Mouse (Mus musculus): ENCODE measurements around the gene Sergef.

The Sergef gene

DNA sequence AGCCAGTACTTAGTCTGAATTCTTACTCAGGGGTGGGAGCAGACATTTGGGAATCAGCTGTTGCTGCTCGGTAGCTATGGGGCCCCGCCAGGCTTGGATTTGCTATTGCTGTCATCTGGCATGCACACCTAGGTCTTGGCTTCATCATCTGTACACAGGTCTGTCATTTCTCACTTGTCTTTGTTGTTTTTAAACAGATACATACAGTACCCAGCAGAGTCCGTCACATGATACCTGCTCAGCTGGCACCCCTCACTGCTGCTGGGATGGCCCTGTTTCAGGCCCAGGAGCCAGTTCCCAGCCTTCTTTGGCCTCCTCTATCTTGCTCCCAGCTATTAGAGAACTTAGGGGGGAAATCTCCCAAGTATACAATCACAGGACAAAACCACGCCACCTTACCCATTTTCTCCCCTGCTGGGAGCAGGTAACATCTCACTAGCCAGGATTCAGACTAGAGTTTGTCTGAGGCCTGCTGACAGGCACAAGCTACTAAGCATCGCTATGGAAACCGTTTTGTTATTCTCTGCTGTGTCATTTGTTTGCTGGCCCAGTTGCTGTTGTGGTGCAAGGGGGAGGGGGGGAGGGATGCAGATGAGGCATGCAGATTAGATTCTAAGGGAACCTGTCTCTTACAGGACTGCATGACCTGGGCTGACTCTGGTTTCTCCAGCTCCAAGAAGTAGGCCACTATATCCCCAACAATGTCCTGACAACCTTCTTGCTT is 190.5 kb downstream of the Sergef start:
- no peak for DNase-seq (ENCODE audit: low read depth, low spot score)

GRCm38 (mm10) chr7:46447473-46448165 is 192.0 kb downstream of the Sergef start:
- no peak for DNase-seq (ENCODE audit: low read depth, low spot score)

- no peak for DNase-seq (ENCODE audit: low read depth, low spot score)
These were observed 193.7 kb downstream of the Sergef start for GRCm38 (mm10) chr7:46445896-46446295.

GRCm38 (mm10) chr7:46443163-46443562 is 196.4 kb downstream of the Sergef start:
- DNase-seq (ENCODE audit: low read depth, low spot score) = no peak

- DNase-seq (ENCODE audit: low read depth, low spot score) = no peak
These were observed 201.0 kb downstream of the Sergef start for GRCm38 (mm10) chr7:46438537-46439141.

- DNase-seq (ENCODE audit: low read depth, low spot score) = no peak
These were observed 203.8 kb downstream of the Sergef start for GRCm38 (mm10) chr7:46435833-46436232.

GRCm38 (mm10) chr7:46433874-46434273 is 205.7 kb downstream of the Sergef start:
- no peak for DNase-seq (ENCODE audit: low read depth, low spot score)

DNA sequence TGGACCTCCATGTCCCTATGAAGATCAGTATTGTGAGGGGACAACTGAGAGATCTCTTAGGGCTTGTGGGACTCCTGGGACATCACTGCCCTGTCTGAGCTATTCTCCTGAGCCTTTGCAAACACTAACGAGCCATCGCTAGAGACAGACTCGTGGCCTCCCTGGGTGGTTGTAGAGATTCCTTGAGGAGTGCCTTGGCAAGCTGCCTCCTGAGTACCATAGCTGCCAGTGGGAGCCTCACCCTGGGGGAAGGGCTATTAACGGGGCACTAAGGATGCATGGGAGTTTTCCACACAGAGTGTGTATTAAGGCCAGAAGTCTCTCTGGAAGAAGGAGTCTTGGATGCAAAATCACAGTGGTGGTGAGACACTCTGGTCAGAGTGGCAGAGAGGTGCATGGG is 214.6 kb downstream of the Sergef start:
- DNase-seq (ENCODE audit: low read depth, low spot score) = no peak

DNA sequence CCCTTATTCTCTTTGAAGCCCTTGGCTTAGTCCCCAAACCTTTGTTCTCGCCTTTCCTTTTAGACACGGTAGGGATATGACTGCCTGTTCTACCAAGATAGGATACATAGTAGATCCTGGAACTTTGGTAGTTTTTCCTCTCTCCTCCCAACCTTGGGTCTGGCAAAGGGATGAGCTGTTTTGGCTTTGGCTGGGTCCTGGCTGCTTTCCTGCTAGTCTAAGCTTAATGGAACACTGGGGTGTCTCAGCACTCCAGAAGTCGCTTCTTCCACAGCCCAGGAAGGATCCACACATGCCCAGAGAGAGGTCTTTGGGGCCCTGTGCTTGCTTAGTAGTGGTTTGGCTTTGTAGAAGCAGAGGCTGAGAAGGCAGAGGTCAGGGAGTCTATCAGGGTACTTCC is 215.7 kb downstream of the Sergef start:
- DNase-seq (ENCODE audit: low read depth, low spot score) = no peak

- peak; percentile 34 for DNase-seq (ENCODE audit: low read depth, low spot score)
These were observed 216.7 kb downstream of the Sergef start for GRCm38 (mm10) chr7:46422764-46423412.

- DNase-seq (ENCODE audit: low read depth, low spot score) = no peak
These were observed 217.4 kb downstream of the Sergef start for GRCm38 (mm10) chr7:46422052-46422763.

- no peak for DNase-seq (ENCODE audit: low read depth, low spot score)
These were observed 218.1 kb downstream of the Sergef start for GRCm38 (mm10) chr7:46421535-46421934.

DNA sequence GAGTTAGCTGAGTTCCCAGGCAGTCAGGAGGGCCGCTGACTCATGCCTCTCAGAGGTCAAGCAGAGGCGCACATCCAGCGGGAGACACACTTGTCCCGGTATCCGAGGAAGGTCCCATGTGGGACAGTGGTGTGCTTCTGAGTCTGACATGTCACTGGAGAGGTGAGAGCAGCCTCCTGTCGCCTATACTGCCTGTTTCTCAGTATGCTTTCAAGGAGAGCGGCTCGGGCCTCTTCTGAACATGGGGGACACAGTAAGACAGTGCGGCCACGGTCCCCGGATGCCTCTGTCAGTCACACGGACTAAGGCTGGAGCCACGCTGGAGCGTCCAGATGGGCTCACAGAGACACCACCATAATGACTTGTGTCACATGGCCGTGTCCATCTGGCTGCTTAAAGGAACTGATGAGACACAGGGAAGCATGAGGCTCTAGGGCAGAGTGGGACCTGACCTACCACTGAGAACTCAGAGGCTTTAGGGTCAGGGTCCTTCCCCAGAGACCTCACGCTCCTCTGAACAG is 221.4 kb downstream of the Sergef start:
- DNase-seq (ENCODE audit: low read depth, low spot score) = no peak

DNA sequence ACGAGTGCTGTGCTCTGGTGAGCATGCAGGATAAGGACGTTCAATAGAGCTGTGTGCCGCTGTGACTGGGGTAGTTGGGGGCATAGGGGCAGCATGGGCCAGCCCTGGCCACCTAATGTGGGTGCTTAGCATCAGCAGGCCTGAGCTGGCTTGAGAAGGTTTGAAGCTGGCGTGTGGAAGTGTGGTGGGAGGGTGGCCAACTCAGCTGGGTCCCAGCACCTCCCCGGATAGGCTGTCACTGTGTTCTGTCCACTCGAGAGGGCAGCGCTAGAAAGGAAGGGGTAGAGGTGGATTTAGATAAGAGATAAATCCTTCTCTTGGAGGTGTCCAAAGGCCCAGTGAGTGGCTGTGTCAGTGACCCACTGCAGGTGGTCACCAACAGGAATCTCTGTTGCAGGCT is 222.1 kb downstream of the Sergef start:
- DNase-seq (ENCODE audit: low read depth, low spot score) = no peak

DNA sequence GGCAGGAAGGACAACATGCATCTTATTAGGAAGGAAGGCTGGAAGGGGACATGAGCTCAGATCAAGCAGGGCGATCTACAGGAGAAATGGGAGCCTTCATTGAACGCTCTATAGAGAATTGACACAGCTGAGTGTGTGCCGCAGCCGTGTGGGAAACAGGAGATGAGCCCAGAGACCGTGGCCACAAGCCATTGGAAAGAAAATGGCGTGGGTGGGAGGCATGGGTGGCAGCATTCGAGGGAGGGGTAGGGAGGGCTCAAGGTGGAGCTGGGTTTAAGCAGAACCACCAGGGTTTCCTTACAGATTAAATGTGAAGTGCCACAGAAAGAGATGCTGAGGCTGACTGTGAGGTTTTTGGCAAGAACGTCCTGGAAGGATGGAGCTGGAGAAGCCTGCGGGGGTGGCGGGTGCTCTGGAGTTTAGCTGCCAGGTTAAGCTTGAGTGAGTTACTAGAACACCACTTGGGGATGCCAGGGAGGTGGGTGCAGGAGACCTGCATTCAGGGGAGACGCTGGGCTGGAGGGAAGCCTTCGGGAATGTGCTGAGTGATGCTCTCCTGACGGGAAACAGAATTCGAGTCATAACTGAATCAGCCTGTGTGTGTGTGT is 223.7 kb downstream of the Sergef start:
- DNase-seq (ENCODE audit: low read depth, low spot score) = no peak

DNA sequence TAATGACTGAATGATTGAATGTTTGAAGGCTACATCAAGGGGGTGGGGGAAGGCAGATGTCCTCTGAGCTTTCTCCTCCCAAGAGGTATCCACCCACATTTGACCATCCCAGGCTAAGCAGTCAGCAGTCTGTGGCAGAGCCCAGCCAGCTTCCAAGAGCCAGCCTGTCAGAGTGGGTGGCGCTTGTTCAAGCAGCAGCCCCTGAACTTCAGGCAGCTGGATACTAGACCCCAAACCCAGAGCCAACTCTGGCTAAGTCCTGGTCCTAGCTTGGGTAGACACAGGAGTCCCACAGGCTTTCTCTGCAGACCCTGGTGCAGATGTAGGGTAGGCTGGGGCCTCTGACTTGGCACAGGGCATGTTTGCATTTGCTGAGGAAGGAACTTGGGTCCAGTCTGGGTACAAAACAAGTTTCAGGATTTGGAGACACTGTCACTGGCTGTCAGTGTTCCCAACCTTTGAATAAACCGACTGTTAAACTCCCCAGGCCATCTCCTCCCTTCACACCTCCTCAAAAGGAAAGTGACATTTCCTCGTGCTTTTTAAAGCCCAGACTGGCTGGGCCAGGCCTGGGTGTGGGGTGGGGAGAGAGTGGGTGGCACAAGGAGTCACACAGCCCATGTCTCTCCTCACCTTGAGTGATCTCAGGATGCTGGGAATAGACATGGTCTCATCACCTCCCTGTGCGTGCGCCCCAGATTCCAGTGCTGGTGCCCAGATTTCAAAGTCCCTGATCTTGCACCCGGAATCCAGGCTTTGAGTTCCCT is 225.5 kb downstream of the Sergef start:
- DNase-seq (ENCODE audit: low read depth, low spot score) = no peak

DNA sequence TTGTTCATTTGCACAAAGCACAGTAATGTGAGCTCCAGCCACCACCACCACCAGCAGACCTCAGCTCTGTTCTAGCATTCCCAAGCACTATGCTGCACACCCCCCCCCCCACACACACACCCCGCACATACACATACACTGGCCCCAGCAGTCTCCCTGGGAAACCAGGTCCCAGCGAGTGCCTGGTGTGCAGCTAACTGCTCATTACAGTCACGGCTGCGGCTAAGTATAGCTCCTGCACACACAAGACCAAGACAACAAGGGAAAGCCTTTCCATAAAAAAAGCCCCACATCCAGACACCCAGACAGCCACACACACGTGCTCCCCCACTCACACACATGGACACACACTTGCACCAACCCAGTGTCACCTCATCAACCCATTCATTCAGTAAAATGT is 226.8 kb downstream of the Sergef start:
- no peak for DNase-seq (ENCODE audit: low read depth, low spot score)

DNA sequence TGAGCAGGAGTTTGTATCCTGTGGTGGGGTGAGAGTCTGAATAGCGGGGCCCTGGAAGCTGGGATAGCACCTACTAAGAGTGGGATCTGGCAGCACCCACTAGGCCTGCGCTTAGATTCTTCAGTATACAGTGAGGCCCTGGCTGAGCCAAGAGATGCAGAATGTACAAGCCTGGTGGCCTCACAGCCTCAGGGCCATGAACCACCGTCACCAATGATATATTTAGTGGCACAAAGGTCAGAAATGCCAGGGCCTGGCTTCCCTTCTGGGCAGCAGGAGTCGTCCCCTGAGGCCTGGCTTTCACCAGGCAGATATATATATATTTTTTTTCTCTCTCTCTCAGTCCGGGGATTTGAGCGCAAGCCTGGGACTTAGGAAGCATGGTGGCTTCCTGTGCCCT is 228.9 kb downstream of the Sergef start:
- no peak for DNase-seq (ENCODE audit: low read depth, low spot score)

- DNase-seq (ENCODE audit: low read depth, low spot score) = no peak
These were observed 230.3 kb downstream of the Sergef start for GRCm38 (mm10) chr7:46409204-46409789.

DNA sequence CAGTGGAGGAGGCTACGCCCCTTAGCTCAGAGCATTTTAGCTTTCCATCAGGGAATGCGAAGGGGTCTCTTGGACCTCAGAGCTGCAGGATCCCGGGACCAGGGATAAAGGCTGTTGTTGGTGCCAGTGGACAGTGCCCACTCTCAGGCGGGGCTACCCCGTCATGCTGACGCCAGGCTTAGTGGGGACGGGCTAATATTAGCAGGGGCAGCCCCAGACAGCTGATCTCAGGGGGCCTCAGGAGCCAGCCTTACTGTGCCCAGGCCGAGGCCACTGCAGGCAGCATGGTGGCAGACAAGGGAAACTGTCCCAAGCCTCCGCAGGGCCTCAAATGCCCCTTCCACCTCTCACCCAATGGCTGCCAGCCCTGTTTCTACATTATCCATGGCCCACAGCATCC is 231.0 kb downstream of the Sergef start:
- DNase-seq (ENCODE audit: low read depth, low spot score) = no peak
